Mouse (Mus musculus) stomach, embryonic 14.5 days (tissue): ENCODE results near the gene Triml2. TPM values are rescaled to one million over a fixed set of nuclear protein-coding genes. Genes with fewer than 3 reads are reported as not detected.
A peak's percentile ranks its signal among the peaks of the same experiment; 100 is the strongest.

ENCODE experiments used
- ATAC-seq: fragments of 200-750 bp; cut with Nextera tagmentation; 2 replicates; pipeline ENCODE4 v1.8.0; 2017; ENCODE audit warnings: low read depth, moderate TSS enrichment; ENCODE audit not compliant: insufficient number of reproducible peaks, insufficient read depth, low FRiP score
- H3K27ac ChIP-seq: fragments of 300-500 bp; sonication (generic); 2 replicates; pipeline ENCODE4 v1.5.1; 2014; ENCODE audit warnings: mild to moderate bottlenecking, low read length, moderate library complexity, mixed read lengths
- H3K27me3 ChIP-seq: fragments of 300-500 bp; sonication (generic); 2 replicates; pipeline ENCODE4 v1.6.1; 2014; ENCODE audit warnings: low read length, control low read depth, mixed read lengths; ENCODE audit not compliant: control insufficient read depth, insufficient read depth
- H3K36me3 ChIP-seq: fragments of 300-500 bp; sonication (generic); 2 replicates; pipeline ENCODE4 v1.6.1; 2014; ENCODE audit warnings: mild to moderate bottlenecking, control low read depth, low read length, moderate library complexity, mixed read lengths; ENCODE audit not compliant: control insufficient read depth, insufficient read depth
- H3K4me1 ChIP-seq: fragments of 300-500 bp; sonication (generic); 2 replicates; pipeline ENCODE4 v1.6.1; 2014; ENCODE audit warnings: low read length, control low read depth, mixed read lengths; ENCODE audit not compliant: control insufficient read depth, insufficient read depth
- H3K4me2 ChIP-seq: fragments of 300-500 bp; sonication (generic); replicated peaks from 2 replicates; pipeline ENCODE4 v1.6.1; 2014; ENCODE audit warnings: low read depth, low read length, control low read depth
- H3K4me3 ChIP-seq: fragments of 300-500 bp; sonication (generic); 2 replicates; pipeline ENCODE4 v1.5.1; 2014; ENCODE audit warnings: low read depth, low read length, control low read depth
- H3K9ac ChIP-seq: fragments of 300-500 bp; sonication (generic); replicated peaks from 2 replicates; pipeline ENCODE4 v1.6.1; 2014; ENCODE audit warnings: low read depth, mild to moderate bottlenecking, control low read depth, low read length, moderate library complexity, mixed read lengths
- H3K9me3 ChIP-seq: fragments of 300-500 bp; sonication (generic); 2 replicates; pipeline ENCODE4 v1.6.1; 2016; ENCODE audit warnings: low read depth, low read length, control low read depth; ENCODE audit not compliant: control insufficient read depth
- WGBS: fragments of 180-500 bp; shearing (Covaris S2); extraction: QIAGEN DNeasy Blood & Tissue Kit; methylation state at CpG from one replicate; pipeline ENCODE4 v1.1.7; 2014; 5-methylcytosine and 5-hydroxymethylcytosine counted together
- polyA plus RNA-seq: library from polyadenylated mRNA; unstranded; fragments of >200 nt; fragmentation: Nextera tagmentation; extraction: Ambion mirVana; gene quantifications from 2 replicates; pipeline ENCODE4 v1.2.1, GENCODE M21; 2014

Triml2 gene
- polyA plus RNA-seq, 1 experiment from 2014 or later, result not detected

GRCm38 (mm10) chr8:43178263-43178662 lies 2.1 kb upstream of the Triml2 start:
- Histone ChIP-seq H3K4me2 (no peak overlapping the region), H3K4me3 (no peak overlapping the region), H3K9me3 (no peaks in the 10 kb centered on the region), H3K9ac (no peak overlapping the region), H3K27ac (no peak overlapping the region), H3K36me3 (no peaks in the 10 kb centered on the region), H3K27me3 (no peaks in the 10 kb centered on the region), H3K4me1 (no peaks in the 10 kb centered on the region)
- 55% methylated on average over 3 of the region's 3 CpGs for WGBS
- no peak for ATAC-seq

- no peaks in the 10 kb centered on the region for H3K9me3 ChIP-seq
- H3K4me1 ChIP-seq, result no peaks in the 10 kb centered on the region
- no peak overlapping the region for H3K9ac ChIP-seq
- no peak overlapping the region for H3K27ac ChIP-seq
- 32% methylated on average over 4 of the region's 4 CpGs for WGBS
- no peak overlapping the region for H3K4me2 ChIP-seq
- ATAC-seq, result peak; percentile 74; the same call in 1 of the 2 replicates
- no peaks in the 10 kb centered on the region for H3K36me3 ChIP-seq
- no peaks in the 10 kb centered on the region for H3K27me3 ChIP-seq
- H3K4me3 ChIP-seq, result no peak overlapping the region
These were observed 1.2 kb upstream of the Triml2 start for GRCm38 (mm10) chr8:43179189-43179588.

GRCm38 (mm10) chr8:43182281-43182680 lies 1.9 kb downstream of the Triml2 start:
- Histone ChIP-seq H3K4me2 (no peak overlapping the region), H3K4me3 (no peak overlapping the region), H3K9me3 (no peaks in the 10 kb centered on the region), H3K9ac (no peak overlapping the region), H3K27ac (no peak overlapping the region), H3K36me3 (no peaks in the 10 kb centered on the region), H3K27me3 (no peaks in the 10 kb centered on the region), H3K4me1 (no peaks in the 10 kb centered on the region)
- no peak for ATAC-seq
- WGBS, result 89% methylated on average over 2 of the region's 2 CpGs

GRCm38 (mm10) chr8:43215554-43215953 lies 35.2 kb downstream of the Triml2 start:
- Histone ChIP-seq H3K4me2 (no peak overlapping the region), H3K27me3 (no peaks in the 10 kb centered on the region), H3K9me3 (no peaks in the 10 kb centered on the region), H3K36me3 (no peaks in the 10 kb centered on the region), H3K4me1 (no peaks in the 10 kb centered on the region), H3K4me3 (no peak overlapping the region), H3K9ac (no peak overlapping the region), H3K27ac (no peak overlapping the region)
- no peak for ATAC-seq

GRCm38 (mm10) chr8:43243326-43243725 lies 63.0 kb downstream of the Triml2 start:
- Histone ChIP-seq H3K4me3 (no peak overlapping the region), H3K4me1 (no peaks in the 10 kb centered on the region), H3K27me3 (no peaks in the 10 kb centered on the region), H3K4me2 (no peak overlapping the region), H3K9ac (no peak overlapping the region), H3K9me3 (no peaks in the 10 kb centered on the region), H3K27ac (no peak overlapping the region), H3K36me3 (no peaks in the 10 kb centered on the region)
- 85% methylated on average over 3 of the region's 3 CpGs for WGBS
- no peak for ATAC-seq

Other genes with a start within 250 kb of the Triml2 start
- gene Triml1, start 39.1 kb upstream of the Triml2 start, polyA plus RNA-seq, result not detected in 2 replicates
- gene Zfp42, start 126.4 kb downstream of the Triml2 start, polyA plus RNA-seq, result not detected in 2 replicates